Mouse (Mus musculus): Measurements from ENCODE around the gene Hist1h4h.
"Not testable (repeated sequence)": the region's sequence is repeated elsewhere in the genome, so short reads cannot be mapped to it uniquely, and the experiment has no call there.

Gene Hist1h4h

DNA sequence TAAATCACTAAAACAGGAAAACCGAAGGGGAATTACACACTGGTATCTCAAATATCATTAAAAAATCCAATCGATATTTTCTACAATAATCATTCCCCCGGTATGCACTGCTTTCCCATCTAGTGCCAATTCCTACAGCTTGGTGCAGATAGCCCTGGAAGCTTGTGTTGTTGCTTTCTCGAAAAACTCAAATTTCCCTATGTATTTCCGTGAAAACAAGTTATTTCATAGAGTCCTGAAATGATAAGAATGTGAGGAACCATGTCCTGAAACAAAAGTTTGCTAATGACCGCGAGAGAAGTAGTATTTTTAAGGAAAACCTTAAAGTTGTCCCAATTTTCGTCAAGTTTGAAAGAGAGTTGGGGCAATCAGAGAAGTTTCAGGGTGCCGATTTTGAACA lies 23.5 kb downstream of the Hist1h4h start:
- no peak for DNase-seq (ENCODE audit: low read depth in 1 of 2, low spot score in 2 of 2)

DNA sequence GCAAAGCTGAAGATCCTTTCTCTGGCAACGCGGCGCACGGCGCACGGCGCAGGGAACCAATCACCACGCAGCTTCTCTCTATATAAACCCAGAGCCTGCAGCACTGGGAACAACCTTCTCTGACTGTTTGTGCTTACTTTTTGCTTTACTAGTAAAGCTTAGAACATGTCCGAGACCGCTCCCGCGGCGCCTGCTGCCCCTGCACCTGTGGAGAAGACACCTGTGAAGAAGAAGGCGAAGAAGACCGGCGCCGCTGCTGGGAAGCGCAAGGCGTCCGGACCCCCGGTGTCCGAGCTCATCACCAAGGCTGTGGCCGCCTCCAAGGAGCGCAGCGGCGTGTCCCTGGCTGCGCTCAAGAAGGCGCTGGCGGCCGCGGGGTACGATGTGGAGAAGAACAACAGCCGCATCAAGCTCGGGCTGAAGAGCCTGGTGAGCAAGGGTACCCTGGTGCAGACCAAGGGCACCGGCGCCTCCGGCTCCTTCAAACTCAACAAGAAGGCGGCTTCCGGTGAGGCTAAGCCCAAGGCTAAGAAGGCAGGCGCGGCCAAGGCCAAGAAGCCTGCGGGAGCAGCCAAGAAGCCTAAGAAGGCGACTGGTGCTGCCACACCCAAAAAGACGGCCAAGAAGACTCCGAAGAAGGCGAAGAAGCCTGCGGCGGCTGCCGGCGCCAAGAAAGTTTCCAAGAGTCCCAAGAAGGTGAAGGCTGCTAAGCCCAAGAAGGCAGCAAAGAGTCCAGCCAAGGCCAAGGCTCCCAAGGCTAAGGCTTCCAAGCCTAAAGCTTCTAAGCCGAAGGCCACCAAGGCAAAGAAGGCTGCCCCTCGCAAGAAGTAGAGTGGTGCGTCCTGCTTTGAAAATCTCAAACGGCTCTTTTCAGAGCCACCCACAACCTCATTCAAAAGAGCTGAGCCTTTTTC lies 24.3 kb downstream of the Hist1h4h start:
- peak; percentile 53 to 56 for DNase-seq (ENCODE audit: low read depth in 1 of 2, low spot score in 2 of 2)

DNA sequence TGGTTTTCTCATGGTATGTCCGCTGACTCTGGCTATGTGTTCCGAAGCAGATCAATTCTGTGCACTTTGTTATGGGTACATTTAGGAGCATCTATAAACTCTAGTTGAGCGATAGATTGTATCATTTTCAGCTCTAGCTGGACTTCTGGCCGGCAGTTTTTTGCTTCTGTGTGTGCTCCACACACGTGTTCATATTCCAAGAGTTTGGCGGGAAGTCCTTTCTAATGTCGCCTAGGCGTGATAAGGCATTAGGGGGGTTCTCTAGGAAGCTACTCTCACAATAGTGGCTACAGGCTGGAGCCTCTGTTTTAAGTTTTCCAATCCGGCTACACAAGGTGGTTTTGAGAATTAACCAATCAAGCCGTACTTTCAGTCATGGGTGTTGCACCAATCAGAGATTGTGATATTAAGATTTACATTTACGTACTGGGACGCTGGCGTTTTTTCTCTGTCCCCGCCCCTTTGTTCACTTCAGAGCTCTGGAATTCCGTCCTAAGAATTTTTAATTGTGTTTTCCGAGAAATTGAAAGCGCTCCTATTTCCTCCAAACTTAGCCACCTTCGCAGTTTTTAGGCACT lies 25.1 kb downstream of the Hist1h4h start:
- peak in 1 of 2 experiments; percentile 33 for DNase-seq (ENCODE audit: low read depth in 1 of 2, low spot score in 2 of 2)

DNA sequence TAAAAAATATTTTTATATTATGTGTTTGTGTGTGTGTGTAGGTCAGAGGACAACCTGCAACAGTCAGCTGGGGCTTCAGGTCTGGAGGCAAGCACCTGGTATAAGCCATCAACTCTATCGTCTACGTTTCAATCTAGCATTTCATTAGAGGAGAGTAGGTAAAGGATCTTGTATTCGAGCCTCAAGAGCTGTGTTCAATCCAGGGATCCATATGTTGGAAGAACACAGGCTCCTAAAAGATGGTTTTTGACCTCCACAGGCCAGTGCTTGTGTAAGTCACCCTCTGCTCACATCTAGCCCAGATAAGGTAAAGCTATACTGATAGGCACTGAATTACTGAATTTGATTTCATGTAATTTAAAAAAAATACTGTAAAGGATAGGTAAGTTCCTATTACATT lies 26.1 kb downstream of the Hist1h4h start:
- no peak for DNase-seq (ENCODE audit: low read depth in 1 of 2, low spot score in 2 of 2)

DNA sequence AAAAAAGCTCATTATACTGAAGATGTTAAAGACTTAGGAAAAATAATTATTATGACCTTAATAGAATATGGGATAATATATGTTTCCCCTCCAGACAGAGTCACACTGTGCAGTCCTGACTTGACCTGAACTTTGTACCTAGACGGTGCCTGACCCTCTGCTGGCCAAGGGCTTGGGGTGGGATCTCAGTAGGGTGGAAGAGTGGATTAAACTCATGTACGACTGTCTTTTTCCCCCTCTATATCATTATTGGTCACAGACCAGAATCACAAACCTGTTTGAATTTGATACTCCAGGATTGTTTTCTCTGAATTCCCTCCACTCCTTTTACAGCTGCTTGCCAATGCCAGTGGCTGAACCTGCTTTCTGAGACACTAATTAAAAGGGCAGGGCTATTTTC lies 29.8 kb downstream of the Hist1h4h start:
- DNase-seq (ENCODE audit: low read depth in 1 of 2, low spot score in 2 of 2) = not testable (repeated sequence)

DNA sequence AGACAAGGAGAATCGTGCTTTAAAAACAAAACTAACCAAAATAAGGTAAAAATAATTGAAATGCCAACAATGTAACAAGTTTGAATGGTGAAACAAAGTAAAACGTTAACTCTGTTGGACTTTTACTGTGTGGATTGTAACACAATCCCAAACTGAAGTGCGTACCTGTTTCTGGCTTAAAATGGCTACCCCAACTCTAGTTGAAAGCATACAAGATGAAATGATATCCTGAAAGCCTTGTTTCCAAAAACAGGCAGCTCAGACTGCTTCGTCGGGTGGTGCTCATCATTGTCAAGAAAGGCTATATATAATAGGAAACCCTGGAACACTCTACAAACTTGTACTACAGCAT lies 30.7 kb downstream of the Hist1h4h start:
- DNase-seq (ENCODE audit: low read depth in 1 of 2, low spot score in 2 of 2) = not testable (repeated sequence)

DNA sequence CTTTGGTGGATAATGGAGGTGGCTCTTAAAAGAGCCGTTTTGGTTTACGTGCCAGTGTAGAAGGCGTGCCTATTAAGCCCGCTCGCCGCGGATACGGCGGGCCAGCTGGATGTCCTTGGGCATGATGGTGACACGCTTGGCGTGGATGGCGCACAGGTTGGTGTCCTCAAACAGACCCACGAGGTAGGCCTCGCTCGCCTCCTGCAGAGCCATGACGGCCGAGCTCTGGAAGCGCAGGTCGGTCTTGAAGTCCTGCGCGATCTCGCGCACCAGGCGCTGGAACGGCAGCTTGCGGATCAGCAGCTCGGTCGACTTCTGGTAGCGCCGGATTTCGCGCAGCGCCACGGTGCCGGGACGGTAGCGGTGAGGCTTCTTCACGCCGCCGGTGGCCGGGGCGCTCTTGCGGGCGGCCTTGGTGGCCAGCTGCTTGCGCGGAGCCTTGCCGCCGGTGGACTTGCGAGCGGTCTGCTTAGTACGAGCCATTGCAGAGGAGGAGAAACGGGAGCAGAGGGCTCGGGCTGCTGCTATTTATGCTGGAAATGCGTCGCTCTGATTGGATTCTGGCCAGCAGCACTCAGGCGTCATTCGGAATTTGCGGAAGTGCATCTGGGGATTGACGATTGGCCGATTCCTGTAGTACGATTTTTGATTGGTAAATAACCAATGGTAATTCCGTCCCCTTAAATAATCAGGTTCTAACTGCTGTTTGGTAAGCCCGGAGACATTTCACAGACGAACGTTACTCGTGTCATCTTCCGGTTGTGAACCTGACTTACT lies 31.2 kb downstream of the Hist1h4h start, which contains the start of gene Hist1h3e:
TSS of gene Hist1h3e (minus strand) at position 487 of the 777 bp plus-strand sequence.
- peak; percentile 91 to 94 for DNase-seq (ENCODE audit: low read depth in 1 of 2, low spot score in 2 of 2)

DNA sequence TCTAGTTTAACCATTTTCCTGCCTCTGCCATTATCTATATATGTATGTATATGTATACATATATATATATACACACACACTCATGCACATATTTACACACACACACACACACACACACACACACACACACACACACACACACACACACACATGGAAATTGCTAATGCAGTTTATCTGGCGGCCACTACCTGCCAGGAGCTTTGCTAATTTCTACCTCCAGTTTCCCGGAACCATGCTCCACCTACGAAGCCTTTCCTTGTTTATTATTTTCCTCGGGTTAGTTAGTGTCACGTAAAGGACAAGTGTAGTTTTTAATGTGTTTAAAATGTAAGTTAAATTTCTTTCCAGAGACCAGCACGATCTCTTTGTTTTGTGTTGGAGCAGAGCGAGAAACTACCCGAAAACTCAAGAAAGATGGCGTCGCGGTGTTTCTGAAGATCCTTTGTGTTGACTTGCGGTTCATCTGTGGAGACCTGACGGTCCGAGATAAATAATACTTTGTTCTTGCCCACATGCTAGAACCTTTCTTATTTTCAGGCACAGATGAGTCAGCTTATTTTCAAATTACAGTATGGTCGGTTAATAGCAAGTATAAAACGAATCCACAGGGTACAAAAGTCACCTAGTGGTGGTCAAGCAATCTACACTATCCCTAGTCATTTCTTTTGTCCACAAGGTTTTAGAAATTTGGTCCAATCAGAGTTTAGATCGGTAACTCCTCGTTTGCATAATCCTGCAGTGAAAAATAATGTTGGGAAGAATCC lies 32.0 kb downstream of the Hist1h4h start:
- peak in 1 of 2 experiments; percentile 26 for DNase-seq (ENCODE audit: low read depth in 1 of 2, low spot score in 2 of 2)

DNA sequence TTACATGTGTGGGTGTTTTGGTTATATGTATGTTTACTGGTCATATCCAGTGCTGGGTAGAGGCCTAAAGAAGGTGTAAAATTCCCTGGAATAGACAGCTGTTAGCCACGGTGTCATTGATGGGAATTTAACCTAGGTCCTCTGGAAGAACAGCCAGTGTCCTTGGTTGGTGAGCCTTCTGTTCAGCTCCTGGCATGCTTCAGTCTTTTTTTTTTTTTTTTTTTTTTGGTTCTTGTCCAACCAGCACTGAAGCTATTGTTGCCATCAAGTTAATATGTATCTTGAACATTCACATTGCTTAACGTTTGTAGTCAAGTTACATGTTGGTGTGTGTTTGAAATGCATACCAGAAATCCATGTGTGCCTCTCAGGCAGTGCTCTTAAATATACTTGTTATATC lies 33.6 kb downstream of the Hist1h4h start:
- no peak for DNase-seq (ENCODE audit: low read depth in 1 of 2, low spot score in 2 of 2)

DNA sequence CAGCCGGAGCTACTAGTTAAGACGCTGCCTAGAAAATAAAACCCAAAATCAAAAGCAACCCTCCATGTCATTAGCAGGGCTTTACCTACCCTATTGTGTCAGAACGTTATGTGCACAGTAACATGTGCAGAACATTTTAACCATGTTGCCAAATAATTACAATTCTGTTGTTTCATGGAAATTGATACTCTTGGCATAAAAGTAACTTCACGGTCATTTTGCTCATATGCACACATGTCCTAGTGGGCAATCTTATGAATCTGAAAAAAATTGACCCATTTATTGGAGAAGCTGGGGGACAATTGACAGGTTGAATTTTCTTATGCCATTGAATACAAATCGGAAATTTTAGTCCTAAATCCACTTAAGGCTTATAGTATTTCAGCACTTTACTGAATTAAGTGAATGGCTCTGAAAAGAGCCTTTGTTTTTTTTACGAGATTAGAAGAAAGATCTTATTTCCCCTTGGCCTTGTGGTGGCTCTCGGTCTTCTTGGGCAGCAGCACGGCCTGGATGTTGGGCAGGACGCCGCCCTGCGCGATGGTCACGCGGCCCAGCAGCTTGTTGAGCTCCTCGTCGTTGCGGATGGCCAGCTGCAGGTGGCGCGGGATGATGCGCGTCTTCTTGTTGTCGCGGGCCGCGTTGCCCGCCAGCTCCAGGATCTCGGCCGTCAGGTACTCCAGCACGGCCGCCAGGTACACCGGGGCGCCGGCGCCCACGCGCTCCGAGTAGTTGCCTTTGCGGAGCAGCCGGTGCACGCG lies 39.6 kb downstream of the Hist1h4h start:
- DNase-seq (ENCODE audit: low read depth in 1 of 2, low spot score in 2 of 2) = not testable (repeated sequence)

DNA sequence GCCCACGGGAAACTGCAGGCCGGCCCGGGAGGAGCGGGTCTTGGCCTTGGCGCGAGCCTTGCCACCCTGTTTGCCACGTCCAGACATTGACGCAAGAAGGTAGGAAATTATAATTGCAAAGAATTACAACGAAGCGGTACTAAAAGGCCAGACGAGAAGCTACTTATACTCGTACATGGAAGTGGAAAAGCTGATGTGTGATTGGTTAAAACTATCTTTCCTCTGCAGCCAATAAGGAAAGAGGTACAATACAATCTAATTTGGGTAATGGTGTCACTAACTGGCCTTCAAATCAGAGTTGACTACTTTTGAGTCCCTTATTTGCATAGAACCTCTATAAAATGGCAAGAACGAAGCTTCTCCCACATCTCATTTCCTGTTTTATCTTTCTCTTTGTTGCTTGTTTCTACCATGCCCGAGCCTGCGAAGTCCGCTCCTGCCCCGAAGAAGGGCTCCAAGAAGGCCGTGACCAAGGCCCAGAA lies 40.2 kb downstream of the Hist1h4h start, which contains the start of the genes Hist1h2ae and Hist1h2bg:
TSS of gene Hist1h2ae (minus strand) at position 199 of the 482 bp plus-strand sequence.
TSS of gene Hist1h2bg (plus strand) at position 375 of the 482 bp plus-strand sequence.
- peak in 1 of 2 experiments; percentile 54 for DNase-seq (ENCODE audit: low read depth in 1 of 2, low spot score in 2 of 2)

DNA sequence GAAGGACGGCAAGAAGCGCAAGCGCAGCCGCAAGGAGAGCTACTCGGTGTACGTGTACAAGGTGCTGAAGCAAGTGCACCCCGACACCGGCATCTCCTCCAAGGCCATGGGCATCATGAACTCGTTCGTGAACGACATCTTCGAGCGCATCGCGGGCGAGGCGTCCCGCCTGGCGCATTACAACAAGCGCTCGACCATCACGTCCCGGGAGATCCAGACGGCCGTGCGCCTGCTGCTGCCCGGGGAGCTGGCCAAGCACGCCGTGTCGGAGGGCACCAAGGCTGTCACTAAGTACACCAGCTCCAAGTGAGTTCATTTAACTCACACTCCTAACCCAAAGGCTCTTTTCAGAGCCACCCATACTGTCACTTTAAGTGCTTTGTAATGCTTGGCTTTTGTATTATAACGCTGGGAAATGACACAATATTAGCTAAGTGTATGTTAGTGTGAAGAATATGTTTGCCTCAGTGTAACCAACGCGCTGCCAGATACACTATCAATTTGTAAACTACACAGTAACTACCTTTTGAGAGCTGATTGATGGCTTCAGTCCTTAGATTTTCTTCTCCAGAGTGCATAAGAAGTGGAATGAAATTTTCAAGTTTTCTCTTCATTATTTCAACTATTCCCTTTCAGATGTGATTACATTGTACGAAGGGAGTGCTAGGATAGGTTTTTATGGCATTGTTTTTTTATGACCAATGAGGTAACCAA lies 40.8 kb downstream of the Hist1h4h start:
- DNase-seq (ENCODE audit: low read depth in 1 of 2, low spot score in 2 of 2) = not testable (repeated sequence)

DNA sequence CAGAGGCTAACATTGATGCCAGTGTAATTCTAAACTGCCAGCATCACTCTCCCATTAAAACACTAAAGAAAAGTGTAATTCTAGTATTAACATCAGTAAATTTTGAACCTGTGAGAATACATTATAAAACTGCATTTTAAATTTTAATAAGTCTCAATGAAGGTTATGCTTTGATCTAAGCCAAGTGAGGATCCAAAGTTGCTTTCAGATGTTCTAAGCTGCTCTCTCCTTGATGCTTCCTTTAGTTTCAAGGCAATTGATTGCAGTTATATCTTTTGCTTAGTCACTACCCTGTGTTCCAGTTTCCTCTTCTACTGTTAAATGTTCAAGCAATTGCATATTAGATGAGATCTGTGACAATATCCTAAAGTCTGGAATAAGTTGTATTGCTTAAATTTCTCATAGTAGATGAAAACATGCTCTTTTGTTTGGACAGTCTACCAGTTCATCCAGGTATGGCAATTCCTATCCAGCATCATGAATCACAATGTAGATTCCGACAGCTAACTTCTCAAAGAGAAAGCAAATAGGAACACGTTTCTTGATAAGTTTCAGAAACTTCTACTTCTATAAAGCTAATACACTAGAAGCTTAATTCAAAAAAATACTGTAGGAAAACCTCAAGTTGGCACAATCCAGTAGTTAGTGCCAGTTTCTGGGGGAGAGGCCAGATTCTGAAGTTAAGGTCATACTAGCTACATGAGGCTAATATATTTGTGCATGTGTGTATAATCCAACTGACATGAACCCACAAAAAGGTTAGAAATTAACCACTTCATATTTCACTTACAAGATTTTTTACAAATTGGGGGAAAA lies 41.6 kb downstream of the Hist1h4h start:
- no peak for DNase-seq (ENCODE audit: low read depth in 1 of 2, low spot score in 2 of 2)

DNA sequence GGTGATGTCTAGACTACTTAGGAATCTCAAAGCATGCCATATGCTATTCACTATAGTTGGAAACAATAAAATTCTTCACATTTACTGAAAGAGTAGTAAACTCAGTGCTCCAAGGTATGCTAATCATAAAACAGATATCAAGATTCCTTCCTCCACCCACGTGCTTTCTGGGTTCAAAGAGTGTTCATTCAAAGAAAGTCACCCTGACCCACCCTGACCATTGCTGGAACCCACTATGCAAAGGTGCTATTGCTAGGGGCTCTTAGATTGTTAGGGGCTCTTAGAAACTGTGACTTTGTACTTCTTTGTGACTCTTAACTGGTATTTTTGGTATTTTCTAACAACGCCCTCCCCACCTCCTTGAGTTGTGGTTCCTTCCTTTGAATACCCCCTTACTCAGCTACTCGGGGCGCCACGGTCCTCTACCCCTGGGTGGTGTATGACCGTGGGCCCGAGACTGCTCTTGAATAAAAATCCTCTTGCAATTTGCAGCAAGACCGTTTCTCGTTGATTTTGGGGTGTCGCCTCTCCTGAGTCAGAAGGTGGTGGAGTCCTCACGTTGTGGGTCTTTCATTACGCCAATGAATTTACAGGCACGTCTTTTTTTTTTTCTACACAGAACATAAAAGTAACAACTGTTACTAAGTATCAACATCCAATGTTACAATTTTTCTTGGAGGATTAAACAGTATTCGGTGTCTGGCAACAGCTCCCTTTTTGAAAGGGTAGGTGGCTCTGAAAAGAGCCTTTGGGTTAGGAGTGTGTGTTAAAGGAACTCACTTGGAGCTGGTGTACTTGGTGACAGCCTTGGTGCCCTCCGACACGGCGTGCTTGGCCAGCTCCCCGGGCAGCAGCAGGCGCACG lies 42.4 kb downstream of the Hist1h4h start:
- DNase-seq (ENCODE audit: low read depth in 1 of 2, low spot score in 2 of 2) = not testable (repeated sequence)

DNA sequence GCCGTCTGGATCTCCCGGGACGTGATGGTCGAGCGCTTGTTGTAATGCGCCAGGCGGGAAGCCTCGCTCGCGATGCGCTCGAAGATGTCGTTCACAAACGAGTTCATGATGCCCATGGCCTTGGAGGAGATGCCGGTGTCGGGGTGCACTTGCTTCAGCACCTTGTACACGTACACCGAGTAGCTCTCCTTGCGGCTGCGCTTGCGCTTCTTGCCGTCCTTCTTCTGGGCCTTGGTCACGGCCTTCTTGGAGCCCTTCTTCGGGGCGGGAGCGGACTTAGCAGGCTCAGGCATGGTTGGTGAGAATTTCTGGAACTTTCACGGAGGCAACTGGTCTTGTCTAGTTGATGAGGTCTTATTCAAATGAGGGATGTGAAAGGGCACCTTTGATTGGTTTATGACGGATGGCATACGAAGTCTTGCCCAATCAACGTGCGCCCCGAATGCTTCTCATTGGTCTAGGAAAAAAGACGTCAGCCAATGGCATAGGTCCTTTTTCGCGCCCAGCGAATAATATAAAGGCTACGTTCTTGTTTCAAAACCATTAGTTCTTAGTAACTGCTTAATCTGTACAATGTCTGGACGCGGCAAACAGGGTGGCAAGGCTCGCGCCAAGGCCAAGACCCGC lies 43.2 kb downstream of the Hist1h4h start, which contains the start of the genes Hist1h2bf and Hist1h2ad:
TSS of gene Hist1h2bf (minus strand) at position 299 of the 627 bp plus-strand sequence.
TSS of gene Hist1h2ad (plus strand) at position 484 of the 627 bp plus-strand sequence.
- peak; percentile 82 to 87 for DNase-seq (ENCODE audit: low read depth in 1 of 2, low spot score in 2 of 2)

DNA sequence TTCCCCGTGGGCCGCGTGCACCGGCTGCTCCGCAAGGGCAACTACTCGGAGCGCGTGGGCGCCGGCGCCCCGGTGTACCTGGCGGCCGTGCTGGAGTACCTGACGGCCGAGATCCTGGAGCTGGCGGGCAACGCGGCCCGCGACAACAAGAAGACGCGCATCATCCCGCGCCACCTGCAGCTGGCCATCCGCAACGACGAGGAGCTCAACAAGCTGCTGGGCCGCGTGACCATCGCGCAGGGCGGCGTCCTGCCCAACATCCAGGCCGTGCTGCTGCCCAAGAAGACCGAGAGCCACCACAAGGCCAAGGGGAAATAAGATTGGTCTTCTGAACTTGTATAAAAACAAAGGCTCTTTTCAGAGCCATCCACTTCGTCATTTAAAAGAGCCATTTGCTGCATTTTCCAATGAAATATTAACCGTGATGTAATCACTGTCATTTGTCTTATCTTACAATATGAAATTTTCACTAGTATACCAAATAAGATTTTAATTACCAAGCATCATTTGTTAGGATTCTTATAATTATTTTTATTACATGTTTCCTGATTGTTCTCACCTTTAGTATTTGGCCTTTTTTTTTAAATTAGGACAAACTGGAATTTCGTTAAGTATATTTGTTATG lies 43.8 kb downstream of the Hist1h4h start:
- not testable (repeated sequence) for DNase-seq (ENCODE audit: low read depth in 1 of 2, low spot score in 2 of 2)

Measured in monocyte, adult 2 months (primary cell).